Mouse (Mus musculus): ENCODE measurements around the gene Plcb1.
"Not testable (repeated sequence)": the region's sequence is repeated elsewhere in the genome, so short reads cannot be mapped to it uniquely, and the experiment has no call there.

Plcb1 gene

DNA sequence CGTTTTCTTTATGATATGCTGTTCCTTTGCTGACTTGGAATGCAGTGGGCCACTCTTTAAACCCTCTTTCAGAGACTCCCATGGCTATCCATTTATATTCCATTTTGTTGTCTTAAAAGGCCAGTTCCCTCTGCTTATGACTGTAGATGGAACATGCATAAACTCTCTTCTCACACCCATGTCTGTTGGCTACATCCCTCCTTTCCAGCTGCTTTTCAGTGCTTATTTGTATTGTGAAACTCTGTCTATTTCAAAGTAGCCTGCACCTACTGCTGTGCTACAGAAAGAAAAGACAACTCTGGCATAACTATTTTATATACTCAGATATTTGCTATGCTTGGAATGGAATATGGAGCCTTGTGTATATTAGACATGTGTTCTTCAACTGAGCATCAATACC, 532.3 kb downstream of the Plcb1 start:
- no peak for DNase-seq (ENCODE audit: low spot score)

DNA sequence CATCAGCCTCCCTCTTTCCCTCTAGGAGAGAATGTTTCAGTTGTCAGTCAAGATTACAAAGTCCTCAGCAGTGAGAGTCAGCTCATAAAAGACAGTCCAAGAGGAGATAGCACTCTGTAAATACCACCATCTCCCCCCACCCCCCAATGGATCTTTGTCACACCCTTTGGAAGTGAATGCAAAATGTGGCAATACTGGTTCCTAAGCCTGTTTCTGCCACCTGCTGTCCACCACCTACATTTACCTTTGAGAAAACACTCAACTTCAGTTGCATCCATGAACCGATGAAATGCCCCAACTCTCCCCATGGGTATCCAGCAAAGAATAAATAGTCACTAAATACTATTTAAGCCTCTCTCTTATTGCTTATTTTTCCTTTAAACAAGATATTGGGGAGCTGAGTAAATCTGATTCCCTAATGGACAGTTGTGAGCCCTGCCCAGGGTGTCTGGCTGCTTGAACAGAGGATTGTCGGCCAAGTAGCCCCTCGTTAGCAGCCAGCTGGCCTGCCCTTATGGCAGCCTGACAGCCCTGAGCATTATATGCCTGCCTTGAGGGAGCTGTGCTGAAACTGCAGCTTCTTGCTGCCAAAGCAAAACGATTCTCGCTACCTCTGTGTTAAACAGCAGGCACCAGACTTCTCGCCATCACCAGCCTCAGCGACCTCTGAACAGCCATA, 537.5 kb downstream of the Plcb1 start:
- DNase-seq (ENCODE audit: low spot score): no peak

DNA sequence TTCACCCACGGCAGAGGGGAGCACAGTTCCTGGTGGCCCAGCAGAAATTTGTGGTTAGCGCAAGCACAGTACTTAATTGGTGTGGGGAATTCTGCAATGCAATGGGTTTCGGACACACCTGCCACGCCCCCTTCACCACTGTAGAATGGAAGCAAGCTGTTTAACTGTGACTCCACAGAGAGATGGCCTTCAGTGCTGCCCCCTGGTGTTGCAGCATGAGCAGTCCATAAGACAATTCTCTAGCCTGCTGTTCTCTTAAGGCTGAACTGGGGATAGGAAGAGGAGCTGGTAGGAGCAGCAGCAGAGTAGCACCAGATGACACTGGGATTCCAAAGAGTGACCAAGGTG, 538.1 kb downstream of the Plcb1 start:
- peak; percentile 37 for DNase-seq (ENCODE audit: low spot score)

DNA sequence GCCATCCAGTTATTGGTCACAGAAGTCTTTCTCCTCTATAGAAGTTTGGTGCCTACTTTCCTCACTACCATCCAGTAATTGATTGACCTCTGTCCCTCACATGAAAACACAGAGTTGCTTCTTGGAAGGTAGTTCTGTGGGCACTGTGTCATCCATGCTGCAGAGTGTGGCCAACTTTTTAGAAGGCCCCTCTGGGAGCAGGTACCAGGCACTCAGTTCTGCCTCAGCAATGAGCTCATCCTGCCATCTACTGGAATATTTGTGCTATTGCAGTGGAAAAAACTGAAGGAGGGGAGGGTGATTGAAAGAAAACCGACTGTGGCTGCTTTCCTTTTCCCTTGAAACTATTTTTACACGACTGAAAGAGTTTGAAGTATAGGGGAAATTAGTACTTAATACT, 542.9 kb downstream of the Plcb1 start:
- no peak for DNase-seq (ENCODE audit: low spot score)

DNA sequence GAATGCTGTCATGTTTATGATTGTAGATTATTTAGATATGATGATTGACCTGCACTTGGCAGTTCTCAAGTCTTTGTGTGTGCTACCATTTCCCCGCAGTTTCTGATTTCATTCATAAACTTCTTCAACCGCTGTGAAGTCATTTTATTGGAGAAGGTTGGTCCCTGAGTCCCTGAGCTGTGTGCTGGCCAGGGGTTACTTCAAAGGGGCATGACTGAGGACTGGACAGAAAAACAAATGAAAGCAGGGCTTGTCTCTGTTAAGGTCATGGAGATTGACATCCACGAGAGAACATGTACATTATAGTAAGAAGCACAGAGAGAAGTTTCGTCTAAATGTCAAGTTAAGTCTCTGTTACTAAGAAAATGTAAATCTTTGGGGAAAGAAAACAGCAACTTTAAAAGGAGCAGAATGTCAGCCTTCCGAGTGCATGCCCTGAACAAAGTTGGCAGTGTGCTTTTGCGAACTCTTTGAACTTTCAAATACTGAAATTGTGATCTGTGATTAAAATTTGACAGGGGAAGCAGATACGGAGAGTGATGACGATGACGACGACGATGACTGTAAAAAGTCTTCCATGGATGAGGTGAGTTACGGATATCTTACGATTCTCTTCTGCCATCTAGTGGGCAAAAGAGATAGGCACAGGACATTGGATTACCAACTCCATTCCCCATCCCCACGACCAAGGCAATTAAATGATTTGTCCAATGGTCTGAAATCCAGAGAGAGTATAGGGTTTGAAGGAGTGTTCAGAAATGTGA, 544.1 kb downstream of the Plcb1 start:
- DNase-seq (ENCODE audit: low spot score): no peak

DNA sequence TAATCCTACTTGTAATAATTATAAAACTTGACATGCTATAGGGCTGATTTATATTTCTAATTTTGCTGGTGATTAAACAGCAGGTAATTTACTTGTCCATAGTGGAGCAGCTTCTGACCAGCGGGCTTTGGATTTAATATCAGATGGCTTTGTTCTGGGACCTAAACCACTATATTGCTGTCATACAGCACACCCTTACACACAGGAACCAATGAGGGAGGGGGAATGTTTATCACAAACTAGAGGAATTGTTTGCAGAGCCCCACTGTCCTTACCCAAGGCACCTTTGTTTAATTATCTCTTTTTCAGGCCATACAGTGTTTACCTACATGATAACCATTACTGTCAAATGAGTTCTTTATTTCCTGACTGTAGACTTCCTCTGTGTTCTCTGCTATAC, 546.0 kb downstream of the Plcb1 start:
- DNase-seq (ENCODE audit: low spot score): no peak

DNA sequence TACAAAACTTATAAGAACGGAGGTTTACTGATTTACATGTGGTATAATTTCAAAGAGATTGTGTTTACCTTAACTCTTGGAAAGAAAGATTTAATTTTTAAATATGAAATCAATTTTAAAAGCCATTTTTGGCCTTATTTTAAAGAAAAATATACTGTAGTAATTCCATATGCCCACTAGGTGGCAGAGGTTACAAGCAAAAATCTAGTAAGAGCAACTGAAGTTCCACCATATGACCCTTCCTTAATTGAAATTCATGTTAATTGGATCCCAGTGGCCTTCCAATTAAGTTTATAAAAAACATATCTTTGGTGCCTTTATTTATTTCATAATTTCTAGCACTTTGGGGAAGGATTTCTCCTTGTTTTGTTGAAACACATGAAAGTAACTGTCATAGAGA, 570.4 kb downstream of the Plcb1 start:
- DNase-seq (ENCODE audit: low spot score): no peak

DNA sequence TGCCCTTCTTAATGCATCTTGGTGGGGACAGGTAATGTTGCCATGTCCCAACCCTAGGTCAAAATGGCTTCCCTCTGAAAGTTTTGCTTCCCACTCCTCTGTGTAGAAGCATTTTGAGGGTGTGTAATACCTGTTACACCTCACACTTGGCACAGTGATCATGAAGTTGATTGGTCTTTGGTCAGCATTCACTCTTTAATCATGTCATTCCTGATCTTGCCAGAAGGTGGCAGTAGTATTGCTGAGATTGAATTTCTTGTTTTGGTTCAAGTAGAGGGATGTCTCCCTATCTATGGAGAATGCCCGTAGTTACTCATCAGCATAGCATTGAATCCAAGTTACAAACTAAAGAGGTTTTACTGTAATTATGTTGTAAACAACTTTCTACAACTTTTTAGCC, 575.9 kb downstream of the Plcb1 start:
- no peak for DNase-seq (ENCODE audit: low spot score)

DNA sequence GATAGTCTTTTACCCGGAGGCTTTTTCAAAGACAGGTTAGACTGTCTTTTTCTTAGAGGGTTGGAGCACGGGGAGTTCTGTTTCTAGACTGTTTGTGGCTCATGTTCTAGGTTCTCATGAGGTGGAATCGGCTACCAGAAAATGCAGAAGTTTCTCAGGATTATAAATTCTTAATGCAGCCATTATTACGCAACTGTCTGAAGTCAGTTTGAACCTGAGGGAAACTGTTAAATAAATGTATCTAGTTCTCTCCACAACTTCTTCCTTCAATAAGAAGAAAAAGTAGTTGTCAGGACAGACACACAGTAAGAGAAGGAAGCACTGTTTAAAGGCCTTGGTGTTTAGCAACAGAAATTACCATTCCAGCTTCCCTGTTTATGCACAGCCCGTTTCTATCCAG, 577.1 kb downstream of the Plcb1 start:
- no peak for DNase-seq (ENCODE audit: low spot score)

DNA sequence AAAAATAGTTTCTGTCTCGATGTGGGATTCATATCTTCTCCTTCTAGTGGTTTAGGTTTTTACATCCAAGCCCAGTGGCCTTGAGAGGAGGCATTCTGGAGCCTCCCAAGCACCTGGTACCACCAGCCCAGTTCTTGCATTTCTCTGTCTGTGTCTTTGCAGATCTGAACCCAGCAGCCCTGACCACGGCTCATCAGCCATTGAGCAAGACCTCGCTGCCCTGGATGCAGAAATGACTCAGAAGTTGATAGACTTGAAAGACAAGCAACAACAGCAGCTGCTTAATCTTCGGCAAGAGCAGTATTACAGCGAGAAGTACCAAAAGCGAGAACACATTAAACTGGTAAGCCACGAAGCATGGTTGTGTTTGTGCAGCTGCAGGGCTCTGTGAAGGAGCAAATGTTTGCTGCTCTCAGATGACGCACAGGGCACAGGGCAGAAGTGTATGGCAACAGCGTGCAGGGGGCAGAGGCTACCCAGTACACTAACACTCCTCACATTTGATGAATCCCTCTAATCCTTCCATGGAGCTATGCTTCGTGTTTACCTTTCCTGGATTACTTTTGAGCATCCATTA, 584.5 kb downstream of the Plcb1 start:
- no peak for DNase-seq (ENCODE audit: low spot score)

DNA sequence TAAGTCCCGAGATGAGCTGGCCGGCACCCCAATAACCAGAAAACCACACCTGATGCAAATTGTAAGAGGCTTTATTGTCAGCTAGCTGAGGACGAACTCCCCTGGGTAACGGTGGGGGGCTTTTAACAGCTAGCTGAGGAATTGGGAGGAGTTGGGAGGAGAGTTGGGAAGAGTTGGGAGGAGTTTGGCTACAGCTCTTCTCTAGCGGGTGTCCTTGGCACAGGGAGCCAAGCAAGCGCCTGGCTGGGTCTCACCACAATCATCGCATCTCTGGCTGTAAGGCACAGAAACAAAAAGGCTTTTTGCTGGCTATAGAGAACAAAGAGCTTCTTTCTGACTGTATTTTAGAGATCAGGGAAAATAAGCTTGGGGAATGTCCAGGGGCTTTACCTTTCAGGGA, 594.9 kb downstream of the Plcb1 start:
- DNase-seq (ENCODE audit: low spot score): not testable (repeated sequence)

DNA sequence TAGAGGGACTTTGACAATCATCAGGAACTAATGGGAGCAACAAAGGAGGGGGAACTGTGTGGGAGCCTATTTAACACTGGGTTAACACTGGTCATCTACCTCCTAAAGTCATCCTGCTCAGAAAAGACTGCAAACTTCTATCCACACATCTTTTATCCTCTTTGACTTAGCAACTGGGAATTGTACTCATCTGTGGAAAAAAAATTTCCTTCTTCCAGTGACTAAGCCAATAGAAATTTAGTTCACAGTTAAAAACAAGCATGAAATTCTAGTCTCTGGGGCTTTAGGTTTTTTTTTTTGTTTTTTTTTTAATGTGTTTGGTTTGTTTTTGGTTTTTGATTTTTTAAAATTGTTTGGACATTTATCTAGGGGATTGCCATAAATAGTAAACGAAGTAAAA, 595.5 kb downstream of the Plcb1 start:
- no peak for DNase-seq (ENCODE audit: low spot score)

DNA sequence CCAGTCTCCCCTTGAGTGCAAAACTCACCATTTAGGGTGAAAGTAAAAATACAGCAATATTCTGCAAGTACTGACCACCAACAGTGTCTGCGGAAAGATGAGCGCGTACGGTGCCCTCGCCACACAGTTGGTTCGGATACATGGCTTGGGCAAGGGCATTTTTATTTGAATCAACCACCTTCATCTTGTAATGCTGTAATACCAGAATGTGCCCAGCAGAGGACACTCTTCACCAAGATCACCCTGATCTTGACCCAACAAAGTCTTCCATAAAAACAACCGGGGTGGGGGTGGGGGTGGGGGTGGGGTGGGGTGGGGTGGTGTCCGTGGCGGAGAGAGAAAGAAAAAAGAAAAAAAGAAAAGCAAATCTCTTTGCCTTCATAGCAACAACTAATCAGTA, 602.1 kb downstream of the Plcb1 start:
- no peak for DNase-seq (ENCODE audit: low spot score)

DNA sequence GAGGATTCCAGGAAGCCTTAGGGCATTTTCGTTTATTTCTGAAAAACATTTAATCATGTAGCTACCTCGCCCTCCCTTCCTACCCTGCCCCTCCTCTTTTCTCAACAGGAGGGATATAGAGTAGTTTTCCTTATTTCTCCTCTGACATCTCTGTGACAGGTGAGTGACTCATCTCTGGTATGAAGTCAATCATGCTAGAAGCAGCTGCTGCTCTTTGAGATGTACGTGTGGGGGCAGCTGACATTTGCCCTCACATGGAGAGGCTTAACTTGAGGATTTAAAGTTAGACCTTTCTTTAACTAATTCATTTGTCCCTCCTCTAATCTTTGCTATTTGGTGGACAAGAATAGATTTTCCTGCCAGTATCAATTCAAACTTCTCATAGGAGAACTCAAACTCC, 608.8 kb downstream of the Plcb1 start:
- DNase-seq (ENCODE audit: low spot score): no peak

DNA sequence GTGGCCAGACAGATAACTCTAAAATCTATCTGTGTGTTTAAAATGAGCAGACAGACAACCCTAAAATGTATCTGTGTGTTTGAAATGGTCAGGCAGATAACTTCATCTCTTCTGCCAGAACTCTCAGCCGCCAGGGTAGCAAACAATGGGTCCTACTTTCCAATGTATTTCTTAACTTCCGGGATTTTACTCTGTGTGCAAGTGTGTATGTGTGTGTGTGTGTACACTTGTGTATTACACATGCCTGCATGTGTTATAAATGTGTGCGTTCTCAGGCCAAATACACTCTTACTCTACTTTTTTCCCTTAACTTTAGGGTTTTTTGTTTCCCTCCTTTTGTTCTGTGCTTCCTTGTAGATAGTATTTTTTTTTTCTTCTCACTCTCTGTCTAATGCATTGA, 610.5 kb downstream of the Plcb1 start:
- no peak for DNase-seq (ENCODE audit: low spot score)

DNA sequence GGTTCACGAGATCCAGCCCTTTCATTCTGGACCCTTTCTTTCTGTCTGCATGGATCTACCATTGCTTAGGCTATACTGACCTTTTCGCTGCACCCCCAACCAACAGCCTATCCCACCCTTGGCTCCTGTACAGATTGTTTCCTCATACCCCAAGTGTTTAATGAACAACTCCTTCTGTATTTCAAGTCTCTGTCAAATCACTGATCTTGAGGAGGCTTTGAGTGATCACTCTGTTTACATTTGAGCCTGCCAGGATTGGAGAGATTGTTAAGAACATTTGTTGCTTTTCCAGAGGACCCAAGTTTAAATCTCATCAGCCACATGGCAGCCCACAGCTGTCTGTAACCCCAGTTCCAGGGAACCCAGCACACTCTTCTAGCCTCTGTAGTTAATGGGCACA, 612.1 kb downstream of the Plcb1 start:
- DNase-seq (ENCODE audit: low spot score): no peak

DNA sequence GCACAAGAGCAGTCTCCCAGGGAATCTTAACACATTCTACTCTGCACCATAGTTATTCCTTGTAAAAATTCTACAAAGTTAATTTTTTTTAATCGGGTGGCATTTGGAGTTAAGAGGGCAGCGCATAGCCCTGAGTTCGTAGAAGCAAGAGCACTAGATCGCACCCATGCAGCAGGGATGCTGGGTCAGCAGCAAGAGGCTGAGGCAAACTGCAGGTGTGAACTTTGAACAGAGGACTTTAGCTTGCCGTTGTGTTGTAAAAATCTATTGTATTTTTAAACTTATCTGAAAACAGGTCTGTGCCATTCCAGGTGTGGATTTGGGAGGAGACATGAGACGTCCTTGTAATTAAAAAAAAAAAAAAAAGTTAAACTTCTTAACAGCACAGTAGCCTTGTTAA, 613.9 kb downstream of the Plcb1 start:
- DNase-seq (ENCODE audit: low spot score): no peak

DNA sequence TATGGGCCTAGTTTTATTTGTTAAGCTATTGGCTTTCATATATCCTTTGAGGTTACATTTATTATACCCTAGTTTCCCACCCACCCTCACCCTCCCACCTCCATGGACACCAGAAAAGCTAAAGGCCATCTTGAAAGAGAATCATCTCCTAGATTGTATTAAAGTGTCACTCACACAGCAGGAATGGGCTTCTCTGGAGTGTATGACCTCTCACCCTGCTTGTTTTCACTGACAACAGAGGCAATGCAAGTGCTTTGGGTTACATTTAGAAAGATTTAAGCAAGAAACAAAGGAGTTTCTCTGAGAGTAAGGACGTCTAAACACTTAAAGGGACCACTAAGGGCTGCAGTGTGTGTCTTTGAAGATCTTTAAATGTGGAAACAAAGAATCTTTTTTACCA, 617.0 kb downstream of the Plcb1 start:
- DNase-seq (ENCODE audit: low spot score): no peak

DNA sequence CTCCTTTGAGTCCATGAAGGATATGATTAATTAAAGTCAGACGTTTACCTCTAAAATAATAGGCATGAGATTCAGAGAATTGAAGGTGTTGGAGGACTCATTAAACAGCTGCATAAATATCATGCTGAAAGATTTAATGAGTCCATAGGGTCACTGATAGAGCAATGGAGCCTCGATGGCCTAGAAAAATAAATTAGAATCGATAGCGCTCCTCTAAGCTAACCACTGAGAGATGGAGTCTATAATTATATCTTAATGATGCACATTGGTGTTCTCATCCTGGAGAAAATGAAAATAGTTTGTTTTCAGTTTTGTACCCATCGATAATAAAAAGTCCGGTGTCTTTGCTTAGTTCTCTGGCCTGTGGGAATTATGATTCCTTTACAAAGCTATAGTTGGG, 617.5 kb downstream of the Plcb1 start:
- no peak for DNase-seq (ENCODE audit: low spot score)

DNA sequence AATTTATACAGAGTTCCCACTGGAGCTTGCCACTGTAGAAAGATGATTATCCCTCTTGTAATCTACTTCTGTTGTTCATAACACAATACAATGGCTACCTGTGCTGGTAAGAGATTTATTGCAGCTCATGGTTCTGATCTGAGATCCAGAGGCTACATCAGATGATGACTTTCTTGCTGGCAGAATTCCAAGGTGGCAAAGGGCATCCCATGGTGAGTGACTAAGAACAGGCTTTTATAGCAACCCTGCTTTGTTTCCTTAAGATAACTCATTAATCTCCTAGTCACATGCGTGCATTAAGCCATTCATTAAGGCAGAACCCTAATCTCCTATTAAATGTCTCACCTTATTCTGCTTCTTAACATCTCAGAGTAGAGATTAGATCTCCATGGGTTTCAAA, 618.2 kb downstream of the Plcb1 start:
- DNase-seq (ENCODE audit: low spot score): no peak

DNA sequence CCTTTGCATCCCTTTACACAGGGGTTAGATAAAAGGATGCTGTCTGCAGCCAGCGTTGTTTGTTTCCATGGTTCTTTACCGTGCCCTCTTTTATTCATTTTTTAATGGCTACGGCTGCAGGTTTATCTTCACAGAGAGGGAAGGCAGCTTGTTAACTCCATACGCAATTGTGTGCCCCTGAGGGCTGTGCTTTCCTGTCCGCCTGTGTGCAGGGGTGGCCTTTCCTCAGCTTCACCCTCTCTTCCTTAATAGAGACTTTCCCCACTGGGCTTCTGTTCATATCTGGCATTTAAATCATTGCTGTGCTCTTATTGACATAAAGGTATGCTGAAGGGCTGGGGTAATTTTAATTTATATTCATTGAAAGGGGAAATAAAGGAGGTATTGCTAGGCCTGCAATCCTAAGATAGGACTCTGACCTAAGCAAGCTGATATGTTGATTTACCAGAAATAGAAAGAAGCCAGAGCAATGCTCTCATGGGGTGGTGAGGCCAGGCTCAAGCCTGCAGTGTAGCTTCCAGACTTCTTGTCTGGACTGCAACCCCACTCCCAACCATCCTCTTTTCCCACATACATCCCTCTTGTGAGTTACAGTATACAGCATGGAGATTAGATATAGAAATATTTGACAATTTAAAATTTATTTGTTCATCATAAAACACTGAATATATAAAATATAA, 623.7 kb downstream of the Plcb1 start:
- DNase-seq (ENCODE audit: low spot score): no peak

DNA sequence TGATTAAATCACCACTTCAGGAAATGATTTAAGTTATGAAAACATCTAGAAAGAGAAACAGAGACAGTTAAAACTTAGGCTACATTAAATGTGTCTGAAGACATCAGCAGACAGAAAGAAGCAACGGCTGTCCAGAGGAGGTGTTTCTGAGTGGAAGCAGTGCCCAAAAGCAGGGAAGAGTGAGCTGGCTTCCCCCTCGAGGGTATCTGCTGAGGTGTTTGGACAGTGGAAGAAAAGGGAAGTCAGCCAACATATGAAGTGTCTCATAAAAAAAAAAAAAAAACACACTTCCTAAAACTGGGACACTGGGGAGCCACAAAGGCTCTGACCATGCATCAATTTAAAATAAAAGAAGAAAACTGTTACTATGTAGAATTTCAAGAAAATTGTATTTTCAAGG, 625.8 kb downstream of the Plcb1 start:
- DNase-seq (ENCODE audit: low spot score): no peak

DNA sequence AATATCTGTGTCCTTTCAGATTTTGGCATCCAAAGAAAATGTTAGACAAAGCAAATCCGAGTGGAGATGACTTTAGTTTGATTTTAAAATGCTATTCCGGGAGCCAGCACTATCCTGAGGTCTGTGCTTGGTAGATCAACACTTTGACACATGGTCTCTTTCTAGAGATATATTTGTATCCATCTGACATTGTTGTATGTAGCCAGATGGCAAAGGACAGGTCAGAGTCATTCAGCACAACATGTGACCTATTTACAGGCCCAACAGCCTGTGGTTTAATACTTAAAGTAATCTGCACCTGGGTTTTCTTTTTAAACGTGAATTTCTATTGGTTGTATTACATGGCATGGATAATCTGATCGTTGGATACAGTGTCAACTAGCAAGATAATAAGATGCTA, 629.3 kb downstream of the Plcb1 start:
- no peak for DNase-seq (ENCODE audit: low spot score)
